Mouse (Mus musculus) intestine, embryonic 14.5 days (tissue): ENCODE results near the gene Snapc4. TPM values are rescaled to one million over a fixed set of nuclear protein-coding genes. Genes with fewer than 3 reads are reported as not detected.

Experiments used
- ATAC-seq: fragments of 200-750 bp; cut with Nextera tagmentation; replicated peaks from 2 replicates; pipeline ENCODE4 v1.8.0; 2017; ENCODE audit warnings: low read depth, moderate number of reproducible peaks, moderate TSS enrichment, moderate library complexity; ENCODE audit not compliant: low FRiP score, low TSS enrichment
- DNase-seq: peaks from one replicate; pipeline ENCODE4 v3.0.0-alpha.2; 2018; ENCODE audit warnings: low spot score
- H3K27ac ChIP-seq: fragments of 300-500 bp; sonication (generic); 2 replicates; pipeline ENCODE4 v1.5.1; 2014; ENCODE audit warnings: low read depth, mild to moderate bottlenecking, control low read depth
- H3K27me3 ChIP-seq: fragments of 300-500 bp; sonication (generic); replicated peaks from 2 replicates; pipeline ENCODE4 v1.6.1; 2014; ENCODE audit warnings: low read length, control low read depth; ENCODE audit not compliant: control insufficient read depth, insufficient read depth
- H3K36me3 ChIP-seq: fragments of 300-500 bp; sonication (generic); 2 replicates; pipeline ENCODE4 v1.6.1; 2014; ENCODE audit warnings: low read length, control low read depth; ENCODE audit not compliant: control insufficient read depth, insufficient read depth
- H3K4me1 ChIP-seq: fragments of 300-500 bp; sonication (generic); replicated peaks from 2 replicates; pipeline ENCODE4 v1.6.1; 2014; ENCODE audit warnings: low read length, control low read depth, mixed read lengths; ENCODE audit not compliant: control insufficient read depth, insufficient read depth
- H3K4me2 ChIP-seq: fragments of 300-500 bp; sonication (generic); 2 replicates; pipeline ENCODE4 v1.6.1; 2014; ENCODE audit warnings: low read length
- H3K4me3 ChIP-seq: fragments of 300-500 bp; sonication (generic); 2 replicates; pipeline ENCODE4 v1.5.1; 2014; ENCODE audit warnings: low read depth, low read length, control low read depth, mixed read lengths
- H3K9ac ChIP-seq: fragments of 300-500 bp; sonication (generic); 2 replicates; pipeline ENCODE4 v1.6.1; 2014; ENCODE audit warnings: mild to moderate bottlenecking, low read length
- H3K9me3 ChIP-seq: fragments of 300-500 bp; sonication (generic); 2 replicates; pipeline ENCODE4 v1.6.1; 2016; ENCODE audit warnings: low read length, control low read depth; ENCODE audit not compliant: control insufficient read depth
- WGBS: fragments of 180-500 bp; shearing (Covaris S2); extraction: QIAGEN DNeasy Blood & Tissue Kit; methylation state at CpG from one replicate; pipeline ENCODE4 v1.1.7; 2014; 5-methylcytosine and 5-hydroxymethylcytosine counted together
- polyA plus RNA-seq: library from polyadenylated mRNA; unstranded; fragments of >200 nt; fragmentation: Nextera tagmentation; extraction: Ambion mirVana; gene quantifications from 2 replicates; pipeline ENCODE4 v1.2.1, GENCODE M21; 2014

Snapc4 gene
- polyA plus RNA-seq, result 30.4 and 31.1 TPM in 2 replicates

- Histone ChIP-seq H3K27me3 (no peaks in the 10 kb centered on the region), H3K9me3 (no peaks in the 10 kb centered on the region), H3K9ac (peak within 1 kb of the TSS; percentile 76), H3K4me3 (peak within 1 kb of the TSS; percentile 89), H3K27ac (0 out of 2 replicates have a peak within 1 kb of the TSS, but pooled peaks have one; percentile 22), H3K4me2 (peak within 1 kb of the TSS; percentile 86), H3K36me3 (peaks cover 65% of the 10 kb centered on the region), H3K4me1 (peaks cover 4% of the 10 kb centered on the region; the same call in 1 of the 2 replicates)
- peak; percentile 88 for DNase-seq
- ATAC-seq, result peak; percentile 95
- under 1% methylated on average over 38 of the region's 38 CpGs for WGBS
Observed at GRCm38 (mm10) chr2:26380131-26380771, at the start of gene Snapc4. Gene Snapc4 (minus strand): TSS chr2:26380653.

GRCm38 (mm10) chr2:26429851-26430250, 49.4 kb upstream of the Snapc4 start:
- ATAC-seq, result no peak
- Histone ChIP-seq H3K27me3 (no peaks in the 10 kb centered on the region), H3K9me3 (no peaks in the 10 kb centered on the region), H3K4me3 (no peak overlapping the region), H3K36me3 (peaks cover 99% of the 10 kb centered on the region), H3K27ac (no peak overlapping the region), H3K4me2 (no peak overlapping the region), H3K4me1 (no peaks in the 10 kb centered on the region), H3K9ac (no peak overlapping the region)
- DNase-seq, result no peak
- 95% methylated on average over 5 of the region's 5 CpGs for WGBS

- no peaks in the 10 kb centered on the region for H3K9me3 ChIP-seq
- DNase-seq (no peak), ATAC-seq (no peak)
- 95% methylated on average over 2 of the region's 2 CpGs for WGBS
- no peak overlapping the region for H3K4me2 ChIP-seq
- no peaks in the 10 kb centered on the region for H3K27me3 ChIP-seq
- H3K4me3 ChIP-seq, result no peak overlapping the region
- no peaks in the 10 kb centered on the region for H3K4me1 ChIP-seq
- H3K36me3 ChIP-seq, result peaks cover 97% of the 10 kb centered on the region
- H3K9ac ChIP-seq, result no peak overlapping the region
- H3K27ac ChIP-seq, result no peak overlapping the region
Observed at GRCm38 (mm10) chr2:26424541-26424940, 44.1 kb upstream of the Snapc4 start.

- 88% methylated on average over 1 of the region's 1 CpGs for WGBS
- ATAC-seq, result 0 out of 2 replicates have a peak, but pooled peaks have one; percentile 40
- no peak overlapping the region for H3K27ac ChIP-seq
Observed at GRCm38 (mm10) chr2:26423086-26423485, 42.6 kb upstream of the Snapc4 start.

GRCm38 (mm10) chr2:26421969-26422368, 41.5 kb upstream of the Snapc4 start:
- no peaks in the 10 kb centered on the region for H3K27me3 ChIP-seq
- peaks cover 91% of the 10 kb centered on the region for H3K36me3 ChIP-seq
- DNase-seq, result no peak
- H3K9me3 ChIP-seq, result no peaks in the 10 kb centered on the region
- H3K4me3 ChIP-seq, result no peak overlapping the region
- WGBS, result 94% methylated on average over 2 of the region's 2 CpGs
- no peak overlapping the region for H3K27ac ChIP-seq
- no peak overlapping the region for H3K4me2 ChIP-seq
- no peaks in the 10 kb centered on the region for H3K4me1 ChIP-seq
- no peak for ATAC-seq
- H3K9ac ChIP-seq, result no peak overlapping the region

More at GRCm38 (mm10) chr2:26423086-26423485, 42.6 kb upstream of the Snapc4 start:
- Histone ChIP-seq H3K4me2 (no peak overlapping the region), H3K27me3 (no peaks in the 10 kb centered on the region), H3K9ac (no peak overlapping the region), H3K4me3 (no peak overlapping the region), H3K9me3 (no peaks in the 10 kb centered on the region), H3K4me1 (no peaks in the 10 kb centered on the region), H3K36me3 (peaks cover 95% of the 10 kb centered on the region)
- no peak for DNase-seq

- Histone ChIP-seq H3K4me3 (no peak overlapping the region), H3K27me3 (no peaks in the 10 kb centered on the region), H3K9me3 (no peaks in the 10 kb centered on the region), H3K27ac (no peak overlapping the region), H3K4me1 (no peaks in the 10 kb centered on the region), H3K36me3 (peaks cover 91% of the 10 kb centered on the region), H3K4me2 (no peak overlapping the region), H3K9ac (no peak overlapping the region)
- WGBS, result 86% methylated on average over 1 of the region's 1 CpGs
- DNase-seq, result no peak
- no peak for ATAC-seq
Observed at GRCm38 (mm10) chr2:26418120-26418519, 37.7 kb upstream of the Snapc4 start.

GRCm38 (mm10) chr2:26417066-26417465, 36.6 kb upstream of the Snapc4 start:
- no peak overlapping the region for H3K9ac ChIP-seq
- H3K27ac ChIP-seq, result no peak overlapping the region
- no peaks in the 10 kb centered on the region for H3K9me3 ChIP-seq
- no peaks in the 10 kb centered on the region for H3K4me1 ChIP-seq
- no peak overlapping the region for H3K4me2 ChIP-seq
- H3K36me3 ChIP-seq, result peaks cover 91% of the 10 kb centered on the region
- ATAC-seq (no peak), DNase-seq (no peak)
- no peaks in the 10 kb centered on the region for H3K27me3 ChIP-seq
- H3K4me3 ChIP-seq, result no peak overlapping the region

GRCm38 (mm10) chr2:26410931-26411411, 30.5 kb upstream of the Snapc4 start:
- ATAC-seq (no peak), DNase-seq (no peak)
- Histone ChIP-seq H3K4me2 (no peak overlapping the region), H3K4me3 (no peak overlapping the region), H3K27ac (no peak overlapping the region), H3K36me3 (peaks cover 58% of the 10 kb centered on the region), H3K4me1 (peaks cover 23% of the 10 kb centered on the region), H3K9me3 (no peaks in the 10 kb centered on the region), H3K27me3 (no peaks in the 10 kb centered on the region), H3K9ac (no peak overlapping the region)
- 71% methylated on average over 4 of the region's 5 CpGs for WGBS

GRCm38 (mm10) chr2:26410091-26410490, 29.6 kb upstream of the Snapc4 start:
- no peak for DNase-seq
- 78% methylated on average over 5 of the region's 5 CpGs for WGBS
- Histone ChIP-seq H3K27ac (no peak overlapping the region), H3K36me3 (peaks cover 50% of the 10 kb centered on the region), H3K4me3 (no peak overlapping the region), H3K27me3 (no peaks in the 10 kb centered on the region), H3K4me1 (peaks cover 23% of the 10 kb centered on the region), H3K9me3 (no peaks in the 10 kb centered on the region), H3K4me2 (no peak overlapping the region), H3K9ac (no peak overlapping the region)
- no peak for ATAC-seq
